Mouse (Mus musculus): ENCODE measurements around the gene Cask.

GRCm38 (mm10) chrX:13655906-13656305 is 195.3 kb downstream of the Cask start:
- TF ChIP-seq CTCF (IDR thresholded peaks at IDR 0.05; ENCODE audit: low read depth, low read length) (no peak), POLR2A (IDR thresholded peaks at IDR 0.05; ENCODE audit: insufficient read depth, low read length) (no peak)
